Mouse (Mus musculus) CH12.LX (cell line): ENCODE data around the gene Hk2. TPM values are rescaled to one million over a fixed set of nuclear protein-coding genes. Genes with fewer than 3 reads are reported as not detected.

Source experiments
- DNase-seq: peaks from one replicate; pipeline ENCODE4 v3.0.0-alpha.2; 2013; ENCODE audit errors: extremely low read depth
- H3K27ac ChIP-seq: 2 replicates; pipeline ENCODE4 v1.5.1; 2012; ENCODE audit warnings: low read depth, mild to moderate bottlenecking, control low read depth, moderate library complexity; ENCODE audit not compliant: insufficient read depth
- H3K27me3 ChIP-seq: replicated peaks from 2 replicates; pipeline ENCODE3; 2012; ENCODE audit warnings: inconsistent platforms
- H3K36me3 ChIP-seq, 2 experiments: replicated peaks in 1 of 2; 2 replicates each; pipeline versions ENCODE3 to v1.6.1; 2012; ENCODE audit warnings: inconsistent platforms in 1 of 2, low read length in 1 of 2, mild to moderate bottlenecking in 1 of 2, mixed read lengths in 1 of 2, moderate library complexity in 1 of 2; ENCODE audit not compliant: control insufficient read depth in 1 of 2, insufficient read depth in 1 of 2
- H3K4me1 ChIP-seq, 2 experiments: 2 replicates each; pipeline ENCODE4 v1.6.1; 2012; ENCODE audit warnings: inconsistent platforms in 1 of 2, moderate library complexity in 1 of 2; ENCODE audit not compliant: insufficient read depth in 2 of 2, control insufficient read depth in 1 of 2
- H3K4me2 ChIP-seq: 2 replicates; pipeline ENCODE4 v1.6.1; 2012; ENCODE audit warnings: low read depth, mild to moderate bottlenecking, control low read depth; ENCODE audit not compliant: poor library complexity, insufficient read depth, severe bottlenecking
- H3K4me3 ChIP-seq, 3 experiments: fragments of 150-350 bp in 1 of 3; sonication (generic) in 1 of 3; replicated peaks in 1 of 3; 2 replicates each; pipeline versions ENCODE3 to v1.5.1; 2011 to 2012; ENCODE audit warnings: low read depth in 2 of 3, low read length in 2 of 3, mild to moderate bottlenecking in 2 of 3, moderate library complexity in 2 of 3, control low read depth in 1 of 3, improper control_type of control experiment in 1 of 3, inconsistent platforms in 1 of 3, mixed read lengths in 1 of 3; ENCODE audit not compliant: poor library complexity in 1 of 3
- H3K79me2 ChIP-seq: replicated peaks from 2 replicates; pipeline ENCODE4 v1.6.1; 2012; ENCODE audit warnings: mild to moderate bottlenecking, moderate library complexity; ENCODE audit not compliant: control insufficient read depth, poor library complexity, insufficient read depth, severe bottlenecking; ENCODE audit errors: extremely low read depth
- H3K9ac ChIP-seq: 2 replicates; pipeline ENCODE4 v1.6.1; 2012; ENCODE audit warnings: low read depth, mild to moderate bottlenecking, control low read depth, moderate library complexity; ENCODE audit not compliant: insufficient read depth
- H3K9me3 ChIP-seq: replicated peaks from 2 replicates; pipeline ENCODE3; 2012; ENCODE audit warnings: low read length, inconsistent platforms, mixed read lengths
- CHD1 ChIP-seq: IDR thresholded peaks from 2 replicates; pipeline ENCODE4 v1.6.1; 2012; ENCODE audit warnings: low read depth, low read length, improper control_type of control experiment, inconsistent platforms
- CHD2 ChIP-seq: IDR thresholded peaks from 2 replicates; pipeline ENCODE4 v1.6.1; 2011; ENCODE audit warnings: low read length, improper control_type of control experiment
- CTCF ChIP-seq, 2 experiments: IDR thresholded peaks in 1 of 2; conservative IDR thresholded peaks in 1 of 2; 2 replicates each; pipeline ENCODE4 v1.5.1; 2011 to 2012; ENCODE audit warnings: low read depth in 2 of 2, low read length in 2 of 2, improper control_type of control experiment in 1 of 2, inconsistent platforms in 1 of 2, mild to moderate bottlenecking in 1 of 2, moderate library complexity in 1 of 2
- ELF1 ChIP-seq: IDR thresholded peaks from 2 replicates; pipeline ENCODE4 v1.6.1; 2014; ENCODE audit warnings: low read depth, mild to moderate bottlenecking, inconsistent platforms, low read length, improper control_type of control experiment
- ETS1 ChIP-seq: conservative IDR thresholded peaks from 2 replicates; pipeline ENCODE4 v1.6.1; 2012; ENCODE audit warnings: low read depth, mild to moderate bottlenecking, inconsistent platforms, low read length, improper control_type of control experiment, moderate library complexity
- HCFC1 ChIP-seq: IDR thresholded peaks from 2 replicates; pipeline ENCODE4 v1.6.1; 2012; ENCODE audit warnings: low read depth, mild to moderate bottlenecking, inconsistent platforms, low read length, improper control_type of control experiment
- JUN ChIP-seq: IDR thresholded peaks from 2 replicates; pipeline ENCODE4 v1.6.1; 2011; ENCODE audit warnings: low read depth, mild to moderate bottlenecking, low read length, improper control_type of control experiment, moderate library complexity; ENCODE audit not compliant: insufficient read depth
- KAT2A ChIP-seq: IDR thresholded peaks from 2 replicates; pipeline ENCODE4 v1.6.1; 2012; ENCODE audit warnings: low read length, improper control_type of control experiment, inconsistent platforms; ENCODE audit not compliant: insufficient replicate concordance
- MAZ ChIP-seq: IDR thresholded peaks from 2 replicates; pipeline ENCODE4 v1.6.1; 2012; ENCODE audit warnings: low read depth, mild to moderate bottlenecking, inconsistent platforms, low read length, improper control_type of control experiment, moderate library complexity
- MXI1 ChIP-seq: IDR thresholded peaks from 2 replicates; pipeline ENCODE4 v1.6.1; 2011; ENCODE audit warnings: mild to moderate bottlenecking, low read depth, low read length, improper control_type of control experiment
- MYC ChIP-seq: IDR thresholded peaks from 2 replicates; pipeline ENCODE4 v1.6.1; 2011; ENCODE audit warnings: low read depth, mild to moderate bottlenecking, improper control_type of control experiment, low read length
- NRF1 ChIP-seq: IDR thresholded peaks from 2 replicates; pipeline ENCODE4 v1.6.1; 2014; ENCODE audit warnings: low read depth, mild to moderate bottlenecking, inconsistent platforms, low read length, improper control_type of control experiment, moderate library complexity
- PAX5 ChIP-seq: IDR thresholded peaks from 2 replicates; pipeline ENCODE4 v1.6.1; 2012; ENCODE audit warnings: low read length, inconsistent platforms, mixed read lengths
- POLR2A ChIP-seq: IDR thresholded peaks from 2 replicates; pipeline ENCODE4 v1.6.1; 2011; ENCODE audit warnings: low read depth, mild to moderate bottlenecking, improper control_type of control experiment, low read length
- POLR2AphosphoS2 ChIP-seq: IDR thresholded peaks from 2 replicates; pipeline ENCODE4 v1.6.1; 2011; ENCODE audit warnings: low read depth, low read length, improper control_type of control experiment
- SIN3A ChIP-seq: IDR thresholded peaks from 2 replicates; pipeline ENCODE4 v1.6.1; 2012; ENCODE audit warnings: low read length, improper control_type of control experiment, inconsistent platforms
- SMC3 ChIP-seq: IDR thresholded peaks from 2 replicates; pipeline ENCODE4 v1.6.1; 2011; ENCODE audit warnings: low read depth, low read length, improper control_type of control experiment
- TBP ChIP-seq: conservative IDR thresholded peaks from 2 replicates; pipeline ENCODE4 v1.6.1; 2011; ENCODE audit warnings: low read depth, low read length, improper control_type of control experiment
- UBTF ChIP-seq: IDR thresholded peaks from 2 replicates; pipeline ENCODE4 v1.6.1; 2012; ENCODE audit warnings: low read depth, mild to moderate bottlenecking, inconsistent platforms, low read length, improper control_type of control experiment, moderate library complexity
- ZMIZ1 ChIP-seq: IDR thresholded peaks from 2 replicates; pipeline ENCODE4 v1.6.1; 2012; ENCODE audit warnings: low read depth, mild to moderate bottlenecking, inconsistent platforms, low read length, improper control_type of control experiment
- ZNF384 ChIP-seq: IDR thresholded peaks from 2 replicates; pipeline ENCODE4 v1.6.1; 2012; ENCODE audit warnings: low read depth, low read length, improper control_type of control experiment, inconsistent platforms
- dilution Hi-C: fragments of 300-500 bp; cut with MboI; formaldehyde crosslinking; loops from 2 replicates; pipeline ENCODE4 v1.14.3; 2020; ENCODE audit warnings: low sequenced_read_pairs; ENCODE audit not compliant: extremely low pct_unique_long_range_greater_than_20kb, extremely low pct_ligation_motif_present
- in situ Hi-C: fragments of 300-500 bp; cut with MboI; formaldehyde crosslinking; loops from 3 replicates; pipeline ENCODE4 v1.14.3; 2019; ENCODE audit warnings: low sequenced_read_pairs, low pct_ligation_motif_present, low pct_unique_long_range_greater_than_20kb, mixed read lengths
- polyA plus RNA-seq: library from polyadenylated mRNA; unstranded; fragments of >175 nt; gene quantifications from 2 replicates; pipeline ENCODE4 v1.2.1, GENCODE M21; 2012; ENCODE audit warnings: low read depth; ENCODE audit not compliant: insufficient read length
- total RNA-seq, 2 experiments: library from RNA; depleted of rRNA; stranded (reverse); fragments of 300-350 nt in 1 of 2; fragments of >200 nt in 1 of 2; gene quantifications; 2 replicates each; pipeline ENCODE4 v1.2.3; 2012 to 2014

Hk2 gene
- total and polyA plus RNA-seq, 3 experiments = 64.2 to 149 (median 75.3) TPM

GRCm38 (mm10) chr6:82820716-82821115 is 46.5 kb upstream of the Hk2 start:
- H3K4me1 ChIP-seq = peaks cover 3 to 23% of the 10 kb centered on the region in 2 experiments
- H3K4me3 ChIP-seq = no peak overlapping the region
- dilution Hi-C loops = no loop called here
- no peak for TF ChIP-seq JUN
- TF ChIP-seq ZMIZ1 = no peak
- no peak for TF ChIP-seq MXI1
- no peak for TF ChIP-seq UBTF
- TF ChIP-seq CTCF (conservative IDR thresholded peaks at IDR 0.05 in 1 of 2, IDR thresholded peaks at IDR 0.05 in 1 of 2; ENCODE audit: low read depth in 2 of 2, low read length in 2 of 2) = no peak
- TF ChIP-seq POLR2AphosphoS2 = no peak
- no peak for TF ChIP-seq SMC3
- no peak for TF ChIP-seq ELF1
- TF ChIP-seq ZNF384 = no peak
- TF ChIP-seq MYC = no peak
- TF ChIP-seq MAZ = no peak
- TF ChIP-seq SIN3A = no peak
- TF ChIP-seq POLR2A = no peak
- no peak for DNase-seq
- no peaks in the 10 kb centered on the region for H3K27me3 ChIP-seq
- no peaks in the 10 kb centered on the region for H3K36me3 ChIP-seq
- no peaks in the 10 kb centered on the region for H3K79me2 ChIP-seq
- H3K9ac ChIP-seq = no peak overlapping the region
- H3K4me2 ChIP-seq = no peak overlapping the region
- no peak overlapping the region for H3K27ac ChIP-seq
- in situ Hi-C loops = no loop called here
- H3K9me3 ChIP-seq = no peaks in the 10 kb centered on the region

- in situ Hi-C loops = no loop called here
- no peak for DNase-seq
- no peaks in the 10 kb centered on the region for H3K9me3 ChIP-seq
These were observed 40.6 kb upstream of the Hk2 start for GRCm38 (mm10) chr6:82814821-82815220.

More at GRCm38 (mm10) chr6:82814821-82815220, 40.6 kb upstream of the Hk2 start:
- no peak overlapping the region for H3K27ac ChIP-seq
- dilution Hi-C loops = no loop called here
- H3K4me1 ChIP-seq = peaks cover 0 to 7% of the 10 kb centered on the region in 2 experiments; a peak in 1 of 4 replicates
- TF ChIP-seq CHD1 (no peak), NRF1 (no peak), ZNF384 (no peak), ETS1 (no peak), PAX5 (no peak), KAT2A (no peak), MYC (no peak), HCFC1 (no peak), MAZ (no peak), TBP (no peak), CHD2 (no peak), SMC3 (no peak)
- no peak overlapping the region for H3K4me2 ChIP-seq
- no peaks in the 10 kb centered on the region for H3K79me2 ChIP-seq
- no peak overlapping the region for H3K9ac ChIP-seq
- H3K27me3 ChIP-seq = no peaks in the 10 kb centered on the region
- no peak overlapping the region for H3K4me3 ChIP-seq
- H3K36me3 ChIP-seq = no peaks in the 10 kb centered on the region
